Mouse (Mus musculus) embryonic stem cell, embryonic (primary cell): ENCODE results near the gene Spink4.

ENCODE experiments used
- CTCF ChIA-PET, 4 experiments: fragments of 300-600 bp in 2 of 4; fragments of 350-600 bp in 2 of 4; sonication (Branson Sonifier 250); formaldehyde crosslinking; loops; one replicate each; lab custom pipeline; 2022; ENCODE audit warnings: inconsistent platforms in 2 of 4; lab: Charles Lee
- POLR2A ChIA-PET, 4 experiments: fragments of 300-600 bp in 2 of 4; fragments of 350-600 bp in 2 of 4; sonication (Branson Sonifier 250); formaldehyde crosslinking; loops; one replicate each; lab custom pipeline; 2022; ENCODE audit warnings: antibody characterized with exemption in 4 of 4, inconsistent platforms in 1 of 4; lab: Charles Lee

The Spink4 gene

DNA sequence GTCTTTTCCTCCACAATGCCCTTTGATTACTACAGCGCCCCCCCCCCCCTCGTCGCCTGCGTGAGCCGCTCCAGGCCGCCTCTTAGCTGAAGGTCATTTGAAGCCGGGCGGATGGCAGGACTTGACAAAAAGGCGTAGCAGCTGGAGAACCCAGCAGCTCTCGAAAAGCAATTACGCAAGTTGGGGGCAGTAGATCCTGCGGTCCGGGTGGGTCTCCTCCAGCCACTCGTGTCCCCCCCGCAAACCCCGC, 50.7 kb downstream of the Spink4 start:
- ChIA-PET POLR2A (interaction anchor here in 3 of 4 experiments (0.6 to 3.9 kb wide), 12 partner anchors 9 to 828 kb away, joined by 3 to 26 read pairs (median 6); partner anchors contain the start of genes Bag1 (in 2 of the 3), Chmp5 (in 2 of the 3), Aco1 (in 1 of the 3) and Ubap2 (in 1 of the 3)), CTCF (interaction anchor here in 3 of 4 experiments (0.6 to 1.7 kb wide), 9 partner anchors 10 to 369 kb away, joined by 3 to 10 read pairs (median 4); partner anchors contain the start of genes Bag1 (in 1 of the 3) and Chmp5 (in 1 of the 3))

DNA sequence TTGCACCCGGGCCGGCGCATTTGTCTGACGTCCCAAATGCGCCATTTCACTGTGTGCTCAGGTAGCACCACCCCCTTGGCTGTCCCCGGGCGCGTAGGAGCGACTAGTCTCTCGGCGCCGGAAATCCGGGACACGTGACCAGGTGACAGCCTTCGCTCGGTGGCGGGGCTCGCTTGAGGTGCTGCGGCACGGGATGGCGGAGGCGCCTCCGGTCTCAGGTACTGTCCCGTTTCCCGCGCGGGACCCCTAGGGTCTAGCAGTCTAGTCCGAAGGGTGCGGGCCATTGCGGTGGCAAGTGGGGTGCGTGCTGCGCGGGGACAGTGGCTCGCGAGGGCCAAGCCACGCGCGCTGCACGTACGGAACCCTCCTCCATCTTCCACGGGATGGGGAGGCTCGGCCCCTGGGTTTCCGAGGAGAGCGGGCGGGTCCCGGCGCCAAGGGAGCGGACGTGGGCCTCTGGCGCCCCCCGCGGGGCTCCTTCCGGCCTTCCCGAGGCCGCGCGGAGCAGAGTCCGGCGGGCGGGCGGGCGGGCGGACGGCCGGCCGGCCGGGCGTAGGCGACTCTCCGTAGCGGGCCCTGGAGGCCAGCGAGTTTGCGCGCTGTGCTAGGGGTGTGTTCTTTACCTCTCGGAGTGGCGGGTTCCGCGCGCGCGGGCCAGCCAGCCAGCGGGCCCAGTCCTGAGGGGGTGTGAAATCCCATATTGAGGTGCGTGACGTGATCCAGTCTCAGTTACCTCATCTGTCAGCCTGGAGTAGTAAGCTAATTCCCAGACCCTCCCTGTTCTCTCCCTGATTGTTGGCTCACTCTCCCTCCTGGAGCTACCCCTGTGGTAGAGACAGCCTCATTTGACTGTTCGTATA, 51.2 kb downstream of the Spink4 start, which contains the start of gene Nfx1:
TSS of gene Nfx1 (plus strand) at position 65 of the 860 bp plus-strand sequence.
- CTCF ChIA-PET, result interaction anchor here (0.6 to 1.7 kb wide), 43 partner anchors 8 to 467 kb away, joined by 3 to 17 read pairs (median 5); partner anchors contain the start of genes Aqp3 (in 1 of the 4), B4galt1 (in 1 of the 4), Bag1 (in 1 of the 4) and Chmp5 (in 1 of the 4)
- POLR2A ChIA-PET, result interaction anchor here (0.6 to 3.9 kb wide), 71 partner anchors 8 to 828 kb away, joined by 3 to 26 read pairs (median 4); partner anchors contain the start of genes Bag1 (in 3 of the 4), Chmp5 (in 3 of the 4), Aco1 (in 1 of the 4) and Aqp3 (in 1 of the 4)

DNA sequence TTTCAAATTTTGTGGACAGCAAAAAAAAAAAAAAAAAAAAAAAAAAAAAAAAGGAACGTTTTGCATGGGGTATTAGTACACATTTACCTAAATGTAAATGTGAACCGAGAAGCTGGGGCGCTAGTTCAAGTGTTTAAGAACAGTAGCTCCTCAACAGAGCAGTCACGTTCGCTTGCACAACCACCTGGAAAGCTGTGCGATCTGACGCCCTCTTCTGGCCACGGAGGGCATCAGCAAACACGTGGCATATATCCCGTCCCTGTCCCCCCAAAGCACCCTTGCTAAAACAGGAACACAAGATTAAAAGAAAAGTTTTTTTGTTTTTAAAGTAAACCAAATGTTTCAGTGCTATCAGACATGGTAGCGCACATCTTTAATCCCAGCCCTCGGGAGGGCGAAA, 51.9 kb downstream of the Spink4 start:
- CTCF ChIA-PET, result interaction anchor here (0.6 to 1.7 kb wide), 41 partner anchors 8 to 751 kb away, joined by 3 to 17 read pairs (median 5); partner anchors contain the start of genes Chmp5 (in 2 of the 4), Aqp3 (in 1 of the 4), B4galt1 (in 1 of the 4) and Bag1 (in 1 of the 4)
- POLR2A ChIA-PET, result interaction anchor here (0.6 to 3.9 kb wide), 71 partner anchors 8 to 829 kb away, joined by 3 to 26 read pairs (median 4); partner anchors contain the start of genes Bag1 (in 3 of the 4), Chmp5 (in 3 of the 4), Aco1 (in 1 of the 4) and Aqp3 (in 1 of the 4)

DNA sequence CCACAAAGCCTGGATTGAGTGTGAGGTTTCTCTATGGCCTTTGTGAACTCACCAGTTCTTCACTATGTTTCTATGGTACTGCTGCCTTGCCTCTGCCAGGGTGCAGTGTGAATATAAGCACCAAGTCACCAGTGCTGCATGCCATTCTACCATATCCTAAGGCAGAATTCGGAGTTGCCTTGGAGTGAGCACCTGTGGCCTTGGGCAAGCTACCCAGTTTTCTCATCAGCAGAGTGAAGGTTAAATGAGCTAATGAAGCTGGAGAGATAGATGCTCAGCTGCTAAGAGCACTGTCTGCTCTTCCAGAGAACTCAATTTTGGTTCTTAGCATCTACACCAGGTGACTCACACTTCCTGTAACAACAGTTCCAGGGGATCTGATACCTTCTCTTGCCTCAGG, 54.2 kb downstream of the Spink4 start:
- ChIA-PET CTCF (interaction anchor here in 1 of 4 experiments (1.4 kb wide), 1 partner anchor 20 kb away, joined by 3 read pairs; no protein-coding TSS in a partner anchor), POLR2A (interaction anchor here in 1 of 4 experiments (1.0 to 1.5 kb wide), 2 partner anchors 9 to 160 kb away, joined by 3 to 7 read pairs; no protein-coding TSS in a partner anchor)

DNA sequence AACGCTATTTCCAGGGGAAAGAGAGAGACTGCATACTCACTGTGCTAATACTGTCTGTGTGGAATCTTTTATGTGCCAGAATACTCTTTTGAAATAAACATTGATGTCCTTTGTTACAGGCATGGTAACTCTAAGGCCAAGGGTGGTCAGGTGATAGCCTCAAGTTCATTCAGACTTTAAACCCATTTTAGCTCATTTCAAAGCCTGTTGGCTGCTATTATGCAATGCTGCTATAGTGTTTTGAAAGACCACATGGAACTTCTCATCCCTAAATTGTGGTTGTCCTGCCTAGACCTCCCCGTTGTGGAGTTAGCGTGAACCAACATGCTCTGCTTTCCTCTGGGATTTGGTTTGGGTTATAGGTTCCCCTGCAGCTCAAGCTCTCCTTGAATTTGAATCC, 55.8 kb downstream of the Spink4 start:
- CTCF ChIA-PET, result interaction anchor here in 1 of 4 experiments (0.7 kb wide), 1 partner anchor 25 kb away, joined by 3 read pairs; no protein-coding TSS in a partner anchor
- POLR2A ChIA-PET, result interaction anchor here in 2 of 4 experiments (1.0 to 1.5 kb wide), 2 partner anchors 8 to 16 kb away, joined by 3 read pairs; no protein-coding TSS in a partner anchor

DNA sequence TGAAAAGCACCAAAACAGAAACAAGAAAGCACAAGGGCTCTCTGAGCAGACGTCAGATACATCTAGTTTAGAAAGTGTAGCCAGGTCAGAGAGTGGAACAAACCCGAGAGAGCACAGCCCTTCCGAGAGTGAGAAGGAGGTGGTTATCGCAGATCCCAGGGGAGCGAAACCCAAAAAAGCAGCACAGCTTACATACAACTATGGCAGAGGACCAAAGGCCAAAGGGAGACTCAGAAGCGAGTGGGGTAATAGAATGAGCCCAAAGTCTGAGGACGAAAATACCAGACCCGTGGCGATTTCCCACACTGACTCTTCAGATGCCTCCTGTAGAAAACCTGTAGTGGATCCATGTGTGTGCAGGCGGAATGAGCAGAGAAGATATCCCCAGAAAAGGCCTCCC, 56.8 kb downstream of the Spink4 start:
- ChIA-PET CTCF (no interaction called here), POLR2A (no interaction called here)

DNA sequence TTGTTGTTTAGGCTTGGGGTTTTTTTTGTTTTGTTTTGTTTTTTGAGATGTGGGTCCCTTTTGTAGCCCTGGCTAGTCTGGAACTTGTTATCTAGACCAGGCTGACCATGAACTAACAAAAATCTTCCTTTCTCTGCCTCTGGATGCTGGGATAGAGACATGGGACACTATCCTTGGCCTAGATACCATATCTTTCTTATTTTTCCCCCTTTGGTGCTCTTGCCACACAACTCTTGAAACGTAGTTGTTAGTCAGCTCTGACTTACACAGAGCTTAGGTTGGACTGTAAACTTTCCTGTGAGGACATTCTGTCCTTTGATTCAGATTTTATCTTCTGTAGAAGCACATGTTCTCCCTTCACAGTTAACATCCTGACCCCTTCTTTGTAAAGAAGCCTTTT, 59.6 kb downstream of the Spink4 start:
- CTCF ChIA-PET, result no interaction called here
- POLR2A ChIA-PET, result interaction anchor here in 3 of 4 experiments (0.6 to 5.2 kb wide), 15 partner anchors 8 to 262 kb away, joined by 3 to 26 read pairs (median 4); partner anchors contain the start of genes Nfx1 (in 2 of the 3), Bag1 (in 1 of the 3) and Chmp5 (in 1 of the 3)
